Comparison of ENCODE assay signal across 9 mouse cellular contexts in genomic region chr5:133482291-133483086, GRCm38 (mm10).
DNase-seq lines count a peak whose midpoint lies in the region; ATAC-seq lines count a peak whose summit lies in the region.
"Had no signal": no experiment of that assay in that cellular context is flagged by ENCODE, and none has a peak within 500 bp of the region (broad histone marks: within the 10 kb centered on the region; RNA-seq: fewer than 3 reads in every experiment).

No protein-coding gene starts in this region.

- H3K36me3 ChIP-seq in intestine, embryonic 16.5 days (ENCODE audit: control insufficient read depth, insufficient read depth, low read length), result no peaks in the 10 kb centered on the region

- H3K9me3 ChIP-seq in intestine, embryonic 16.5 days (ENCODE audit: control insufficient read depth, low read length), result no peaks in the 10 kb centered on the region

- intact Hi-C loops in left cerebral cortex, postnatal 25 days (cut with DNase I), result loop anchor here (10.0 kb wide), 1 partner anchor 308 kb away; no protein-coding TSS in a partner anchor

- no peak overlapping the region for H3K27ac ChIP-seq in intestine, embryonic 16.5 days (ENCODE audit: low read length)
- H3K27ac ChIP-seq: kidney, postnatal 0 days had no signal

- DNase-seq in cerebellum, adult 8-10 months, result no peak
- DNase-seq in cerebellum, postnatal 36 days, result peak; percentile 8 to 15
- peak; percentile 20 for DNase-seq in gastrocnemius, postnatal 25 days
- DNase-seq in left cerebral cortex, postnatal 25 days (ENCODE audit: low spot score in 2 of 2), result peak; percentile 34 to 75
- DNase-seq in liver, result no peak

- H3K4me2 ChIP-seq in intestine, embryonic 16.5 days (ENCODE audit: low read depth, low read length), result no peak overlapping the region

- ATAC-seq in cerebellum, adult (ENCODE audit: insufficient number of reproducible peaks, low FRiP score, low TSS enrichment), result peak; percentile 45; the same call in 1 of the 2 replicates
- no peak for ATAC-seq in granulocyte monocyte progenitor cell, adult 5-6 weeks (replicated peaks; ENCODE audit: poor library complexity, severe bottlenecking)
- no peak for ATAC-seq in intestine, embryonic 16.5 days

- H3K4me1 ChIP-seq in intestine, embryonic 16.5 days (ENCODE audit: control insufficient read depth, insufficient read depth, low read length), result no peaks in the 10 kb centered on the region

- no peak overlapping the region for H3K4me3 ChIP-seq in intestine, embryonic 16.5 days (ENCODE audit: low read length)

- no peaks in the 10 kb centered on the region for H3K27me3 ChIP-seq in intestine, embryonic 16.5 days (replicated peaks; ENCODE audit: control insufficient read depth, insufficient read depth, low read length)

- no peak overlapping the region for H3K9ac ChIP-seq in intestine, embryonic 16.5 days (ENCODE audit: low read depth, low read length)

- 64% methylated on average over 14 of the region's 14 CpGs for WGBS in intestine, embryonic 16.5 days

Comparison
In these comparisons a context has a peak if more than half of its experiments do, and no peak if none do; other contexts are left out.
1. DNase-seq: peak in cerebellum, postnatal 36 days (2 of 2), gastrocnemius, postnatal 25 days (single experiment) and left cerebral cortex, postnatal 25 days (2 of 2); none in cerebellum, adult 8-10 months (single experiment) and liver (single experiment).